Mouse (Mus musculus) layer of hippocampus, adult 8-10 months (tissue): ENCODE measurements around the gene Dpp6. TPM values are rescaled to one million over a fixed set of nuclear protein-coding genes. Genes with fewer than 3 reads are reported as not detected.

ENCODE experiments used
- DNase-seq, 2 experiments: peaks; one replicate each; pipeline ENCODE4 v3.0.0; 2022; ENCODE audit warnings: low spot score in 2 of 2
- total RNA-seq, 4 experiments: library from RNA; stranded (reverse); gene quantifications; 2 replicates each; pipeline ENCODE4 v1.2.4; 2022

The Dpp6 gene
- total RNA-seq: 100 to 1,000 TPM; 223 to 261 (median 243) TPM

DNA sequence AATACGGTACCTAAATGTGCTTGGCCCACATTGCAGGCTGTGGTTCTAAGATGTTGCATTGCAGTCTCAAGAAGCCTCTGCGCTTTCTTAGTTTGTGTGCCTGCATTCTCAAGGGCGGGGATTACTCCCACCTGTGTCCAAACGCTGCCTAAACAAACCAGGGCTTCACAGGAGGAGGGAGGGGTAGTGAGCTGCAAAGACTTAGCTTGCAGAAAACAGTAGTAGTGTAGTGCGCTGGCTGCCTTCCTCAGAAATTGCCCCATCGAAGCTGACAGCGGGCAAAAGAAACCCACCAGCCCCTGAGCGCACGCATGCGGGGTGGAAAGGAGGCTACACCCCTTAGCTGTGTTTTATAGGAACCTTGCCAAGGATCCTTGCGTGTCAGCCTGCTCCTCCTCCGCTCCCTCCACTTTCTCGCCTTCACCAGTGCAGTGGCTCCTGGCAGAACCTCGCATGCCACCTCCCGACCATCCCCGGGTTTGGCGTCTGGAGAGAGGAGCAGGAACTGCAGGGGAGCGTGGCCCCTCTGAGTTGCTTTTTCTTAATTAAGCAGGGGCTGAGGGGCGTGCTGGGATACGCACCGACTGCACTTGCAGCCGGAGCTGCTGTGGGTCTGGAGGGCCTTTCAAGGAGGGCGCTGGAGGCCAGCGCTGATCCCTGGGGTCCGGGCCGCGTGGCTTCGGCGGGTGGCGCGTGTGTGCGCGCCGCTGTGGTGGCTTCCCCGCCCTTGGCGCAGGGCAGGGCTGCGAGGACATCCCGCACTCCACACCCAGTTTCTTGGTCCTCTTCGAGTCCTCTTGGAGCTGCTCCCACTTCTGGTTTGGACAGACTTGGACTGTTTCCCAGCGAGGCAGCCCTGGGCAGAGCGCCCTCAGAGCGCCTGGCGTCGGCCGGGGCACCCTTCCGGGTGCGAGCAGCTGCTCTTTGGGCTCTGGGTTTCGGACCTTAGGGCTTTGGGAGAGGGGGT, at the start of gene Dpp6:
Gene Dpp6, plus strand, starts transcription at position 229 of the 967 bp plus-strand sequence.
- DNase-seq: no peak

DNA sequence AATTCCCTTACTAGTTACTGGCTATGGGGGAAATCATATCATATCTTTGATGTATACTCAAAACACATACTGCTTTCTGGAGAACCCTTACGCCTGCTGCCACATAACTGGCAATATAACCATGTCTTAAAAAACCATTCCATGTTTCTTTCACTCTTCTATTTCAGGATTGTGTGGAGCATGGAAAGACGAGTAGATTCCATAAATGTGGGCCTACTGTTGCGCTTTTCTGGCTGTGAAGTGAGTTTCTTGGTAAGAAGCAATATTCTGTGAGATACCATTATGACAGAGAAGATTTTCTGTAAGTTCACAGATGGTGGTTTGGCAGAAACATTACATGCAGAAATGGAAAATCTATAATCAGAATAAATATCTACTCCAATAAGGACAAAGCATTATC, 33.0 kb upstream of the Dpp6 start:
- no peak for DNase-seq

DNA sequence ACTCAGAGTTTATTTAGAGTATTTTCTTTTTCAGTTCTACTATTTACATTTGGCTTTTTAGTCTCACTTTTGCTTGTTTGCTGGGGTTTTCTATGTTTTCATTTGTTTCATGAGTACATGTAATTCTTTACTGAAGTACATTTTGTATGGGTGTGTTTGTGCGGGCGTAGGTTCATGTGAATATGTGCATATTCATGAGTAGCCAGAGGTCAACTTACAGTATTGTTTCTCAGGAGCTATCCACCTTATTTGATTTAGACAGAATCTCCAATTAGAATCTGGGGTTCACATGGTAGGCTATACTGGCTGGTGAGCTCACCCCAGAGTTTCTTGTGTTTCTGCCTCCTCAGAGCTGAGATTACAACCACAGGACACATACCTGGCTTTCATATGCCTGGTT, 21.5 kb upstream of the Dpp6 start:
- no peak for DNase-seq

DNA sequence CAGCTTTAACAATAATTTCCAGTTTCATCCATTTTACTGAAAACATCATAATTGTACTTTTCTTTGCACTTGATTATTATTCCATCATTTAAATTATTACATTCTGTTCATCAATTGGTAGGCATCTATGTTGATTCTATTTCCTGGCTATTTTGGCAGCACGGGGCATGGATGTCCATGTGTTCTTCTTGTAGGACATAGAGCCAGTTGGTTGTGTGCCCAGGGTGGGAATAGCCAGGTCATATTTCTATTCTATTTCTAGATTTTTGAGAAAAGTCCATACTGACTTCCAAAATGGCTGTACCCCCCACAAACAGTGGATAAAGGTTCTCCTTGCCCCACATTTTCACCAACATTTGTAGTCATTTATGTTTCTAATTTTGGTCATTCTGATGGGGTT, 19.0 kb downstream of the Dpp6 start:
- no peak for DNase-seq

DNA sequence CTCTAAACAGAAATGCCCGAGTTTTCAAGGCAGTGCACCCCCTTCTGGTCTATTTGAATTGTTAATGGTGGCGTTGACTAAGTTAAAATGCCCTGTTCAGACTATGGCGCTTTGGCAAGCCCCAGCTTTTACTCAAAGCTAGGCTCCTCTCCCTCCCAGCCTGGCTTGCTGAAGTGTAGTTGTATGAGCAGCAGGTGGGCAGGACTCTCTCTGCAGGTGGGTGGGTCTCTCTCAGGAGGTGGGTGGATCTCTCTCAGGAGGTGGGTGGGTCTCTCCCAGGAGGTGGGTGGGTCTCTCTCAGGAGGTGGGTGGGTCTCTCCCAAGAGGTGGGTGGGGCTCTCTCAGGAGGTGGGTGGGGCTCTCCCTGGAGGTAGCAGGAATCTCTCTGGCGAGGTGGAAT, 24.1 kb downstream of the Dpp6 start:
- DNase-seq: no peak

DNA sequence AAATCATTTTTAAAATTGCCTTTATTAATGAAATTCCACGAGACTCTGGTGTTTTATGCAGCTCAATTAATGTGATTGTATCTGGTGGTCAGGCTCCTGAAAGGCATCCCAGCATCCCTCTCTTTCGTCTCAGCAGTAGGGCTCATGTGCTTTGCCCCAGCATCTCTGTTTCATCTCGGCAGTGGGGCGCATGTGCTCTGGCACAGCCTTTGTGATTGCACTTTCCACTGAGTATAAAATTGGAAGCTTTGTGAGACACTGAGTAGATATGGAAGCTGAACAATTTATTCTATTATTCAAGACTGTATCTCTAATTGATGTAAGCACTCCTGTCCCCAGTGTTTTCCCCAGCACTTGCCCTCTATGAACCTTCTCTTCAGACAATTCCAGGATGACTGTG, 37.7 kb downstream of the Dpp6 start:
- DNase-seq: no peak

DNA sequence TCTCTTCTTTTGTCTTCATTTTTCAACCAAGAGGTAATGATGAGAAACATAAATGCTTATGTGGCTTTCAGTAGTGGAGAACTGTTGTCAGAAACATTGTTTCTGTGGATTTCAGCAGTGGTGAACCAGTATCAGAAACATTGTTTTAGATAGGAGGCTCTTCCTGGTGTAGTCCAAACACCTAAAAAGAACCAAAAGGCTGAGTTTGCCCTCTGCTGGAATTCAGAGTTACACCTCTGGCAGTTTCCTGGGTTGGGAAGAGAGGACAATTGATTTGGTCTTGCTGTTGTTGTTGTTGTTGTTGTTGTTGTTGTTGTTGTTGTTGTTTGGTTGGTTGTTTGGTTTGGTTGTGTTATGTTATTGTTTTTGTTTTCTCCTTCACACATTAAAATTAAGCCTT, 58.4 kb downstream of the Dpp6 start:
- no peak for DNase-seq

DNA sequence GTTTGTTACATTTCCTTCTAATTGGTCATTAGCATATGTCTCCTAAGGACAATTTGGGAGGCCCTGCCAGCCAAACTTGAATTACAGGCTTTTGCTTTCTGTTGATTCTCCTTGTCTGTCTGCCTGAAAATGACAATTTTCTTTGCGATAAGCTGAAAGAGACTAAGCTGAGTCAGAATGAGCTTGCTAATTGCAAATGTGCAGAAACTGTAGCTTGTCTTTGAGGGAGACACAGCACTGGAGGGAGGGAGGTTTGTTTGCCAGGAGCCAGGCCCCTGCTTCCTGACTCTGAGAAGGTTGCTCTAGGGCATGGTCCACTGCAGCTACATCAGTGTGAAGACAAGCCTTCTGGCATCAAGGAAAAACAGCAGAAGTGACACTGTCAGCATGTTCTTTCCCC, 70.5 kb downstream of the Dpp6 start:
- DNase-seq: no peak

DNA sequence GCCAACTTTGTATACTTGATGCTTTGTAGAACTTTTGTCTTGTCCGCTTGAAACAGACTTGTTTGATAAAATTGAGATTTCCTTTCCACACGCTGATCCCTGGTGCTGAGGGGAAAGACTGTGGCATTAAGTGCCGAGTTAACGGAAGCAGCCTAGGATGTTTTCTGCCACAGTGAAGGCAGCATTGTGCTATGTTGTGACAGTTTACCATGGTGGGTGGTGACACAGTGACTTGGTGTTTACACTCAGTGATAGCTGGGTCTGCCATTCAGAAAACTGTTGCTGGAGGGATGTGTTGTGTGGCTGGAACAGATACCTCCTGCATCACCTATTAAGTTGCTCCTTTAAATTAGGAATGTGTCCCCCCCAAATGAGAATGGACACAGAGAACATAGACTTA, 71.1 kb downstream of the Dpp6 start:
- no peak for DNase-seq

DNA sequence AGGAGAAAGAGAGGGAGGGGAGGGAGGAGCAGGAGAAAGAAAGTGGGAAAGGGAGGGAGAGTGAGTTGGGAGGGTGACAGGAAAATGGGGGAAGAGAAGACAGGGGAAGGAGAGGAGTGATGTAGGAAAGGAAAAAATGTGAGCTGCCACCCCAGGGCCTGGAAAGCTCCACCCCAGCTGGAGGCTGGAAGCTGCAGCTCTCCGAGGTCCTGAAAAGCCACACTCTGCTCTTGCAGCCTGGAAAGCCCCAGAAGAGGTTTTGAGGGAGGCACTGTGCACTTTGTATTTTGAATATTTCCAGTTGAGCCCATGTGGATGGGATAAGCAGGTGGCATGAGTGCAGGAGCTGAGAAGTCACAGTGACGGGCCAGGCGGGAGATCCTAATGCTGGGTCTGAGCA, 77.3 kb downstream of the Dpp6 start:
- no peak for DNase-seq

DNA sequence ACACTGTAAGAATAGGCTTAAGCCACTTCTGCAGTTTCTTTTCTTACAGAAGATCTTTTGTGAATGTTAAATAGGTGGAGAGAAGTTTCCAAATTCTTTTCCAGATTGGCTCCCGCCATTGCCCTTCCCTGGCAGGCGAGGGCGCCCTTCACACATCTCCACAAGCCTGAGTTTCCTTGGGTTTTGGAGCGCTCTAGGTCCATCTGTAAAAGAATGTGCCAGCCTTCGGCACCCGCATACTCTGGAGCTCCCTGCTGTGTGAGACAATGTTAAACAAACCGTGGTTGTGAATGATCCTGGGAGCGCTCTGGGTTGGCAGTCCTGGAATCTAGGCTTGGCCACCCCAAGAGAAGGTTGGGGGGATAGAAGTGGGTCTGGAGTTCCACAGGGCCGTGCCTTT, 86.8 kb downstream of the Dpp6 start:
- peak; percentile 30 to 44 for DNase-seq

DNA sequence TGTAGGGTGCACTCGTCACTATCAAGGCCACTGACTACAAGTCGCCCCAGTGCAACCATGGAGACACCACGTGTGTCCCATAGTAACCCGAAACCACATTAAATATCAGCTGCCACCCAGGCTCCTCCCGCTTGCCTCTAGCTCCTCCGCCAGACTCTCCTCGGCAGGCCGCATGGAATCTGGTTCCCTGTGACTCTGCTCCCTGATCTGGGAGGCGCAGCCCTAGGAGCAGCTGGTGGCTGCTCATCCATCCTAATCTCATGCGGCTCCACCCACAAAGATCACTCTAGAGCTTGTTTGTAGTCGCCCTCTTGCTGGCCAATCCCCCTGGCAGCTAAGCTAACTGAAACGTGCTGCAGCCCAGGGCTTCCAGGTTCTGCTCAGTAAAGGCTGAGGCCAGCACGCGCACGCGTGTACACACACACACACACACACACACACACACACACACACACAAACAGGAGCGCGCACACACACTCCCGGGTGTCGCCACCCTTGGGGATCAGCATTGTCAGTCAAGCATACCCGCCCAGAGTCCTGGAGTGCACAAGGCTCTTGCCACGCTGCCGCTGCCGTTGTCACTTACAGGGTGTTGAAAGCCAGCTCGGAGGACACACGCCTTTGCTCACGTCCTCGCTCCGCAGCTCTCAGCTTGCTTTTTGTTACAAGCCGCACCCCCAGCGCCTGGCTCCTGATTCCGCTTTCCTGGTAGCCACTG, 87.5 kb downstream of the Dpp6 start:
- DNase-seq: peak; percentile 39 to 43

DNA sequence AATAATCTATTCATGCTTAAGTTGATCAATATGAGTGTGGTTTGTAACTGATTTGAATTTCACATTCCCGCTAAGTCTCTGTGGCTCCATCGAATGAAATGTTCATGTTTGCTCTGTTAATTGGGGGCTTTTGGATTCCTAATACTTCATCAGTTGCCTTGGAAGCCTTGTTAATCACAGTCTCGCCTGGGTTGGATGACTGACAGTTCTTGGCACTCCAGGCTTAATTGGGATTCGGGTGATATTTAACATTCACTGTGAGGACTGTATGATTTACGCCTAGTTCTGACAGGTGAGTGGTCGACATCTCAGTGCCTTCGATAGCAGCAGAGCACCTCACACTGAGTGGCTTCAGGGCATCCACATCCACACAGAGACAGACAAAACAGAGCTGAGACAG, 90.1 kb downstream of the Dpp6 start:
- DNase-seq: no peak

DNA sequence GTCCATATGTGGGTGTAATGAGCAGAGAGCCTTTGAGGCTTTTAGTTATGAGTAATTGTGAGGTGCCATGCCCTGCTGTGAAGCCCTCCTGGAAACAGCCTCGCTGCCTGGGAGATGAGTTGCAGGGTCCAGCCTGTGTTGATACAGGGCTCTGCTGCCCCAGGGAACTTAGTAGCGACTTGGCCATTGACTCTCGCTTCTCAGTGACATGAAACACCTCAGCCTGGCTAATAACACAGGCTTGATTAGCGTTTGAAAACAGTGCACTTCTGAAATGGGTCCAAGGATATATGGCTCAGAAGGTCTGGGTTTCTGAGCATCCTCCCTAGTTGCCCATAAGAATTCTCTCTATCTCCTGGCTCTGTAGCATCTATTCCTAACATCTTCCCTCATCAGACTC, 91.6 kb downstream of the Dpp6 start:
- DNase-seq: no peak

DNA sequence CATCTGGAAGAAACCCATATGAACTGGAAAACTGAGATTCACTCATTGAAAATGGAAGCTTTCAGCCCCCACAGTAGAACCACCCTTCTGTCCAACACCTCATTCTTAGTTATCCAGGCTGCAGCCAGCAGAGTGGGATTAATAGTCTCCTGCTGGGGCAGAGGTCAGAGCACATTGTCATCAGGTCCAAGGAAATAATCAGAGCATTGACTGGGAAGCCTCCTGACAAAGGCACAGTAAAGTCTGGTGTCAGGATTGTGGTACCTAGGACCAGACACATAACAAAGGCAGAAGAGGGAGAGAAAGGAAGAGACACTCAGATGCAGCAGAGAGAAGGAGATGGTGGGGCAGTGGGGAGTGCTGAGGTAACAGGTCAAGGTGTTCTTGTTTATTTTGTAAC, 93.3 kb downstream of the Dpp6 start:
- DNase-seq: no peak

DNA sequence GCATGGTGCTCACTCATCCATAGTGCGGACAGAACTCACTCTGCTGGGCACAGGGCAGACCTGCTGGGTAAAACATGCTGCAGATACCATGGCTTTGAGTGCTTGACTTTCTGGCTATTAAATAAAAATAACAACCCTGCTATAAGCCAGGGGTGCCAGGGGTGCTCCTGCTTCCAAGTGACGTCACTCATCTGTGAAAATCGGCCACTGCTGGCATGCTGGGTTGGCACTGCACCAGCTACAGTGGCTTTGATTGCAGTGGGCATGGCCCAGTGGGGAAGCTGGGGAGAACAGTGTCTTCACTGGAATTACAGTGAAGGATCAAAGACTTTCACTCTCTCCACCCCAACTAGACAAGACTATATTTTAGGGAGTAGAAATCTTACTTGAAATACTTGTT, 95.0 kb downstream of the Dpp6 start:
- DNase-seq: no peak

DNA sequence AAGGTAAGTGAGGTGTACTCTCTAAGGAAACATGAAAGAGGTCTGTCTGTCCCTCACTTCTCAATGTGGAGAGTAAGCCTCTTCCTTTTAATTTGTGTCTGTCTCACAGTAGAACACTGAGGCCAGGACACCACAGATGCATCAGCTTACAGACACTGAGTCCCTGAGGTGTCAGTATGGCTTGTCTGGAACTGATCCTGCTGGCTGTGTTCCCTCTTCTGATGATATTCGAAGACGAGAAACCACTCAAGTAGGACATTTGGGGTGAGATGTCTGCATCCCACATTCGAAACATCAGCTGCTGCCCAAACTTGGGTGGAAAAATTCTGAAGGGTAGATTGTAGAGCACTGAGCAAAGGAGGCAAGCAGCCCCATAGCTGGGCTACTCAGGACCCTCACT, 101.8 kb downstream of the Dpp6 start:
- no peak for DNase-seq

DNA sequence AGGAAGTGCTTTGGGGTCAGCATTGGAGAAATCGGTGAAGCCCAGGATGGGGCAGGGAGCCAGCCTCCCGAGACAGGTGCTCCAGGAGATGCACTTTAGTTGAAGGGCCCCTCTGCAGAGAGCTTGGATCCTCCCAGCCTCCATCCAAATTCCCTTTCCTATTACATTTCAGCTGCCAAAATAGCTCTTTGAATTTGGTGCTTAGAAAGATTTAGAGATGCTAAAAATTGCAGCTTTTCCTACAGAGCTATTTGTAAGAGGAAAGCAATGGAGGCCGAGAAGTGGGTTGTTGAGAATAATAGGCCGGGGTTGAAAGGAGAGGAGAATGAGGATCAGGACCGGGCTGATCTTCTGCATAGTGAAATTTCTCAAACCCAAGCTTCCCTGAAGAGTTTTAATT, 107.5 kb downstream of the Dpp6 start:
- DNase-seq: no peak

DNA sequence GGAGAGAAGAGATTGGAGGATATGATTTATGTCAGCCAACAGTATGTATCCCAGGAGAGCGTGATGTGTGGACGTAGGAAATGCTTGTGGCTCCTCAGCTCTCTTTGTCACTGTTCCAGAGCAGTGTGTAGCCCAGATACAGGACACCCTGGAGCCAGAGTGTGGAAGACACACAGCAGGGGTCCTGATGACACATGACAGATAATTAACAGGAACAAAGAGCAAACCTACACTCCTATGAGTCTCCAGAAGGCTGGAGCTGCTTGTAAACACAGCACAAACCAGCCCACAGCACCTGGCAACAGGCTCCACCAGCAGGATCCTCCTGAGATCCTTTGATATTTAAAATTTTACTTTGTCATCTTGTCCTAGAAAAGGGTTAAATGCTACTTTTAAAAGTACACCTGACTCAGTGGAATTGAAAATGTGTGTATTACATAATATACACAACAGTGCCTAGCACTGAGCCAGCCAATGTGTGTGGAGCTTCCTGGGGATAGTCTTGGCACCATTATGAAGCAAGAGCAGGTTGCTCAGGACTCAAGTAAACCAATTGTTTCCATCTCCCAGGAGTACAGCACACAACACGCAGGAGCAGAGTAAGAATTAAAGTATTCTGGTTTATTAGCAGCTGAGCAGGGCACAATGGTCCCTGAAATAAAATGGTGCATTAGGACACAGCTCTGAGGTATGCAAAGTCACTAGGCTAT, 115.6 kb downstream of the Dpp6 start:
- DNase-seq: no peak

DNA sequence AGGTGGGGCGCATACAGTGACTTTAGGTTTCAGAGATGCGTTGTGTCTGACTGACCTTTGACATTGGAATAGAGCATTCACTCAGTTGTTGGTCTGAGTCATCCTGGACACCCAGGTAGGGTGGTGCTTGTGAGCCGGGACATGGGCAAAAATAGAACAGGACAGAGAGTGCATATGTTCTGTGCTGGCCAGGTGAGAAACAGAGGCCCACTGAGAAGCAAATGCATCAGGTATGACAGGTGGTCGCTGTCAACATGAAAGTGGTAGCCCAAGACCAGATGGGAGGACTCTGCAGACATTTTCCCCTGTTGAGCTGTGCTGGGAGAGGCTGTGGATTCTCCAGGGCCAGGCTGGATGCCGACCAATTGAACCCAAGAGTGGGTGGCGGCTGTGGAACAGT, 117.9 kb downstream of the Dpp6 start:
- DNase-seq: no peak

DNA sequence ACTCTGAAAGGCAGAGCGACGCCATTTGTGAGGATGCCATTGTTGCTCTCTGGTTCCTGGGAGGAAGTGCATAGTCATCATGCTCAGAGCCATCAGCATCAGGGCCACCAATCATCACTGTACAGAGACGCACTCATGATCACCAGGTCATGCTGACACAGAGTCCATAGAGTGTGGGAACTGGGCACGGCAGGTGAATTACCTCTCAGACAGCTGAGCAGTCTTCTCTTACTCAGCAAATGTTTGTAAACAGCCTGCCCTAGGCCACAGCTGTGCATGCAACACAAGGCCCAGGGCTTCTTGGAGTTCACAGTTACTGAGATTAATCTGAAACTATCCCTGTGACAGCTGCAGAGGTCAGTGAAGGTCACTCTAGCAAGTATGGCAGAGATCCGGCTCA, 124.5 kb downstream of the Dpp6 start:
- no peak for DNase-seq
